Mouse (Mus musculus) granulocyte monocyte progenitor cell, adult 5-6 weeks (primary cell): ENCODE measurements at regions not wholly inside any gene's neighbourhood (a gene's known extent, or its start where the extent isn't known, plus 50 kb on each side); places are given as distances from the start of the nearest gene placed in this dataset.

Experiments used
- ATAC-seq: replicated peaks from 2 replicates; pipeline ENCODE4 v1.8.0; 2016; ENCODE audit warnings: mild to moderate bottlenecking, moderate TSS enrichment, inconsistent platforms; ENCODE audit not compliant: poor library complexity, severe bottlenecking

DNA sequence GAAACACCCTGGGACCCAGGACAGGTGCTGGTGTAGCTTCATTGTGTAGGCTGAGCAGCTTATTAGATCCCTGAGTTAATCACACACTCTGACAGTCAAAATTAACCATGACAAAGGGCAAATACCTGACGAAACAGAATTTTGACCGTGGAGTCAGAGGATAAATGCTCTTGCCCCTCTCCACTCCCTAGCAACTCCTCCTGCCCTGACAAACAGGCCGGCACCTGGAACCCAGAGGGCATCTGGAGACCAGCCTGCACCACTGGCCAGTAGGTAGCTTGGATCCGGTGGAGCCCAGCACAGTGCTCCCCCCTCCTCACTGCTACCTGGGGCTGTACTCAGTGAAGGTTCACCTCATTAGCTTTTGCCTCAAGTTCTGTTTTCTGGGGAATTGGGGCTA, 174.5 kb downstream of the Snx10 start:
- no peak for ATAC-seq

DNA sequence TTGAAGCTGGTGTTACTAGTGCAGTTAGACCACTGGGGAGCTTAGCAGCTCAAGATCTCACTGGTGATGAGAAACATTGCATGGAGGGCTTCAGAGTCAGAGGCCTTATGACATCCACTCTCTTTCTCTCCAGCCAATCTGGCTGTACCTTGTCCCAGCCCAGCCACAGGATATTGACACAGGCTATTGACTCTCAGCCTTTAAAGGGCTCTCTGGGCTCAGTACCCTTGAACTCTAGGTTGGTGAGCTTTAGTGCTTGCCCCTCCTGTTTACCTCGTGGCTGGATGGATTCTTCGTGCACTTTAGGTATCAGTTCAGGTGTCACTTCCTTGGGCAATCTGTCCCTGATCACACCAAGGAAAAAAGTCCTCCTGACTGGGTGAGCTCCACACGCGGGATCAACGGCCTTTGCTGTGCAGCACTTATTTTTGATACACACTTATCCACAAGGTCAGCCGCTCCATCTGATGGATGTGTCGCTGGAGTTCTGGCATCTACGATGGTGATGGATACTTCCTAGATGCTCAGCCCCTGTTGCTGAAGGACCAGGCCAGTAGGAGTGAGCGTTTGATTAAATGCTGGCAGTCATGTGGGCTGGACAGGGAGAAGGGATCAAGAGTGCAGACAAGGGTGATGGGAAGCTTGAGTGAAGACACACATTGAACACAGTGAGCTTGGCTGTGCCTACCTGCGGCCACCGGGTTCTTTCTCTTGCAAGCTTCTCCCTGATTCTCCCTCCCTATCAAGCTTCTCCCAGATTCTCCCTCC, 177.7 kb downstream of the Snx10 start:
- no peak for ATAC-seq

DNA sequence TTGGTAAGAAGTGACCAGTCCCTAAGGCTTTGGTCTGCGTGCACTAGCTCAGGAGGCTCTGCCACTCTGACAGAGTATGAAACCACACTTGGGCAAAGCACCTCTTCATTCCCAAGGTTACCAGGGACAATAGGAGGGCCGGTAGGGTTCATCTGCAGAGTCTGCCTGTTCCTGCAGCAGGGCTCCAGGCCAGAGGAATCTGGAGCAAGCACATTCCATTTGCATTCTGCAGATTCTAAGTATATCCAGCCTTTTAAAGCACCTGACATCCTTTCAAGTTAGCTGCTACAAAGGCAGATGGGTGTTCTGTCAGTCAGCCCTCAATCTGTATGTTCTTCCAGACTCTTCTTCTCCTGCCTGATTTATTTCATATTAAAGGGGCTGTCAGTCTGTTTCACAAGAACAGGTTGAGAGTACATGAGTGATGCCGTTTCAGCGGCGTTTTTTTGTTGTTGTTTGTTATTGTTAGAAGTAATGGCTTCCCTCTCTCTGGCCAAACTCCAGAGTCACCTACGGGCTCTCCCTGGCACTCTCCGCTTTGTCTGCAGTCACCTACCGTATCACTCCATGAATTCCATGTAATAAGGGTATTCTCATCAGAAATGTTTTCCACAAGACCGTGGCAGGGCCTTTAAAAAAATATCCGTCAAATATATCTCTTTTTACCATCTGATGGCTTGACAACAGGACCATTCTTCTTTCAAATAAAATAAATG, 178.9 kb downstream of the Snx10 start:
- ATAC-seq, result no peak

DNA sequence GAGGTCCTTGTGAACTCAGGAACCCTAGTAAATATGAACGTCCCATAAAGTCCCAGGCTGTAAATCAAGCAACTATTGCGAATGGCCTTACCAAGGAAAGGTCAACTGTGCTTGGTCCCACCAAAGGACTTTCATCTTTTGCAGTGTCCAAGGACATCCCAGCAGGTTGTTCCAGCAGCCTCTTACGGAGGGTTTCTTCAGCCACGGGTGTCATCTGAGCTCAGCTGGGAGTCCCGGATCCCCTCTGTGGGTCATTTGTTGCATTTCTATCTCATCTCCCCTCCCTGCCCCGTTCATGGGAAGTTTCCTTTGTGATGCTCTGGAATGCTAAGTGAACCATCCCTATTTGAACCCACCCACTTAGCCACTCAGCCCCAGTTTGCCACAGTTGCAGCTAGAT, 184.3 kb downstream of the Snx10 start:
- no peak for ATAC-seq

DNA sequence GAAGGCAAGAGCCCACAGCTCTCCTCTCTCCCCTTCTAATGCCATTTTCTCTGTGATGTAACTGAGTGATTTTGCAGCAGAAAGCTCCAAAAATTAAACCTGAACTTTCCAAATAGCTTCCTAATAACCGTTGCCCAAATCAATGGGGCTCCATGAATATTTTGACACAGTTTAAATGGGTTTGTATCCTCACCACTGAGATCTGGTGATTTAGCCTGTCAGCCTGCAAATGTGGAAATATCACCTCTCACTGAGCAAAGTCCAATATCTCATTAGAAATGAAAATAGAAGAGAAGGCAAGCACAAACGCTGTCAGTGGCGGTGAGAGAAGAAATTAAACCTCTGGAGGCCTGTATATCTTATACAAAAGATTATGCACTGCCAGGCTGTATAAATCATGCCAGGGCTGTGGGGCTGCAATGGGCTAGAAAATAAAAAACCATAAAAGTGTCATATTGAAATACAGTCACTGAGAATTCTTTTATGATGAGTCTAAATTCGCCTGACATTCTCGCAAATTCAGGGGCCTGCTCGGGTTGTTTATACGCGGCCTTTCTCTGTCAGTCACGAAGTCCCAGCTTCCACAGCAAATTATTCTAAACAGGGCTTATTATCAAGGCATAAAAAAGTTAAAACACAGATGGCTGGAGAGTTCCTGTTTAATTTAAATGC, 185.1 kb downstream of the Snx10 start:
- no peak for ATAC-seq

DNA sequence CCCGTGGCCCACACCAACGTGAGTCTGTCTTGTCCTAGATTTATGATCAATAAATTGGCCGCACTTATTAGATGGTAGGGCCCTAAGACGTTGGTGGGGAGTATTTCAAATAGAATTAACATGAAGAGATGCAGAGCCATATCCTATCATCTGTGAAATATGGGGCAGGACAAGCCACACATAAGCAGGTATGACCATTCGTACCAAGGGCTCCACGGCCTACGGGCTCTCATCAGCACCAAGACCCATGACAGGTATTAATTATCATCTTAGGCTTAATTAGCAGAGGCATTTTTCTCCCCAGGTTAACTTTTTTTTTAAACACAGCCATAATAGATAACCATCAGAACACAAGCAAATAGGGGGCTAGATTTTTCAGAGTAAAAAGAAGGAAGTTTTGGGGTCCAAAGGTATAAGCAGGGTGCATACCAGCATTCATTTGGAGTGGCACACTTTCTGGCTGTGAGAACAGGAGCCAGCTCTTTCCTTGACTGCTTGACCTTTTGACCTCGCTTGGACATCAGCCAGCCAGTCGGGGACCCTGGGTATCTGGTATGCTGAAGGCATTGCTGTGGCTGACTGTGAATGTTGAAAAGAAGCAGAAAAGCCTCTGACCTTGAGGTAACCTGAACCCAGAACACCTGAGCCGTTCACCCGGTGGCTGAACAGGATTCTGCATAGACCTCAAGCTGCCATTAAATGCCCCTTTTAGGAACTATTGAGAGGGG, 185.8 kb downstream of the Snx10 start:
- ATAC-seq, result no peak

DNA sequence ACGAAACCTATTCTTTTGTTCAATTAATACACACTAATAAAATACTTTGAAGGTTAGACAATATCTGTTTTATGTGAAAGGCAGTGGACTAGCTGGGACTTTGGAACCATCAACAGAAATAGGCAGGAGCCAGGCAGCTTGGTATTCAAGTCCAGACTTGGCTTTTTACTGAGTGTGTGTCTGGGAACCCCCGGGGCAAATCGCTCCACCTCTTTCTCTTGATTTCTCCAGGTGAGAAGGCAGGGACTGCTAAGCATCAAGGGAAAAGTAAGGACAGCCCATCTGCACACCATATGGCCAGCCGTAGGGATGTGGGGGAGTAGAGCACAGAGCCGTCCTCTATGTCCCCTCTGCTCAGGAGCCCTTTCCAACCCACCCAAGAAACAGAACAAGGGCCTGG, 186.5 kb downstream of the Snx10 start:
- ATAC-seq, result no peak

DNA sequence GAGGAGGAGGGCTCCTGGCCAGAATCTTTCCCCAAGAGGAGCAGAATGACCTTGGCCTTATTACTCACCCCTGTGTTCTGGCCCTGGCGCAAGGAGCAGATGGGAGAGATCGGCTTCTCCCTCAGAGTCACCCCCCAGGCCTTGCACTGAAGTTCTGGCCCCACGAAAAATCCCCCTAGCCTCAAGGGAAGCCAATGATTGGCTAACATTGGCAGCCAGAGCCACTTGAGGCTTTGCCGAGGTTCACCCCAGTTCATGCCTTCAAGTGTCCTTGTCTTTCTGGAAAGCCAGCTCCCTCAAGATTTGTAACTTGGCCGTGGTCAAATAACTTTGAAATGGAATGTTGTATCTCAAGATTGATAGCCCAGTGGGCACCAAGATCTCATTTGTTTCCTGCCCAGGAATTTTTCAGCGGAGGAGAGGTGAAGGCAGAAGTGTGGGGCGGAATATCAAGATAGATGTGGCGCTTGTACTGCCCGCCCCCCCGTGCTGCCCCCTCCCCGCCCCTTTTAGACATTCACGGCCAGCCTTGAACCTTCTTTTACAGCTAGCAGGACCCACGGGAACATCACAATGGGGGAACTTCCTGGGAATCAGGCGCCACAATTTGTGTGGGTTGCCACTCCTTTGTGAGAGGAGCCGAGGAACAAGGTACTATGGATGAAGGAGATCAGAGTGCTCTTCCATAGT, 187.4 kb downstream of the Snx10 start:
- no peak for ATAC-seq

DNA sequence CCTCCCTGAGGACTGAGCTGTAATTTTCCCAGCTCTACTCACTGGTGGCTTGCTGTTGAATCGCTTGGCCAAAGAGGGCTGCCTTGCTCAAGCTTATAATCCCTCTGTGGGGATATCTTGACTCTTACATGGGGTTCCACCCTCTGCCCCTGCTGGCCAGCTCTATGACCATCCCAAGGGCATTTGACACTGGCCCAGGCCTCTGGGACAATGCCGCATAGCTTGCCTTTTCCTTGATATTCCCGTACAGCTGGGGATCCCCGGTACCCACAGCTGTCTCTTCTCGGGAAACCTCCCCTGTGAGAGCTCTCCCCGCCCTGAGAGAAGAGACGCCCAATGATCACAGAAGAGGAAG, 187.9 kb downstream of the Snx10 start:
- ATAC-seq, result no peak

DNA sequence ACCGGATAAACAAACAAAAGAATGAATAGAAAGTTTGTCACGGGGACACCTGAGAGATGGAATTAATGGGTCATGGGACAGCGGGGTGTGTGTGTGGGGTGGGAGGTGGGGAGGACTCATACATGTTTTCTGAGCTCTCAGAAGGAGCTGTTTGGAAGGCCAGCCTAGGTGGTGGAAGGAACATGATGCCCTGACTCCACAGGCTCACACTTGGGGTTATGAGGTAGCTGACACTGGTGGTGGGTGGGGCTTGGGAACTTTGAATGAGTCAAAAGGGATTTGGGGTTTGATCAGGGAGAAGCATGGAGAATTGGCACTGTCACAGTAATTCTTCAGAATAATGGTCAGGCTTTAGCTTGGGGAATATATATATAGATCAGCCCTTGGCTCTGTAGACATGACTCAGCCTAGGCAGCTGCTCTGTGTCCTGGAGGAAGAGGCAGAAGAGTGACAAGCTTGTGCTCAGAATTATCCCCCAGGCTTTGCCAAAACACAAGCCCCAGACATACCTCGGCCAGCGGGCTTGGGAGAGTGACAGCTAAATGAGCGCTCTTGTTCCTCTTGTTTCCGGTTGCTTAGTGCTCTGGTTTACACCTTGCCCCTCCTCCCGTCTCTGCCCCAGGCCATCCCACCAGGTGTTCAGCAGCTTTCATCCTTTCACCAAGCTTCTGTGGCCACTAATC, 191.6 kb downstream of the Snx10 start:
- ATAC-seq, result no peak

DNA sequence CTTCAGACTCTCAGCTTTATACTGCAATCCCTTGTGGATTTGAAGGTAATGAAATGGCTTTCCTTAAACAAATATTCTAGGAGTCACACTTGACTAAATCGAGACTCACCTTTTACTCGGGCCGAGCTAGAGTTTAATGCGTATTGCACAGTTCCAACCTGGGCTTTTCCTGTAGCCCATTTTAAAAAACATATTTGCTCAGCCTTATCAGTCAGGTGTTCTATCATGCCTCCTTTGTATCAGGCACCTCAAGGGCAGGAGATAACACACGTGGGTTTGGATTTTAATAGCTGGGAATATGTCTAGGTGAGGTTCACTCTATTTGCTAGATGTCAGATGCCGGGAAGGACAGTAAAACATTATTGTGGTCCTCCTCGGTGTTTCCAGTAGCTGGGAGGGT, 193.7 kb downstream of the Snx10 start:
- no peak for ATAC-seq

DNA sequence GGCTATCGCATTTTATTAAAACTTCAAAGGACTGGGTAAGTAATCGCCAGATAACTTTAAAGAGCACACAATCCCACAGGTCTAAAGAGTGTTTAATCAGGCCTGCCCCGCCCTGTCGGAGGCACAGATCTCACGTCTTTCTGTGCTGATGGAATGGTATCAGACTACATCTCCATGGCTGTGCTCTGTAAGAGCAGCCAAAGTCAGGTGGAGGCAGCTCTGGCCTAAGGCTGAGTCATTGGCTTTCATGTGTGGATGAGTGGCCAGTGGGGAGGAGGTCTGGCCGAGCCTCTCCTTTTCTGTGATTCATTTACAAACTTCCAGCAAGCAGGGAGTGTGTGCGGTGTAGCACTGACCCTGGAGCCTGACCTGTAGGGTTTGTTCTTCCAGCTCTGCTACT, 197.0 kb downstream of the Snx10 start:
- ATAC-seq, result no peak

DNA sequence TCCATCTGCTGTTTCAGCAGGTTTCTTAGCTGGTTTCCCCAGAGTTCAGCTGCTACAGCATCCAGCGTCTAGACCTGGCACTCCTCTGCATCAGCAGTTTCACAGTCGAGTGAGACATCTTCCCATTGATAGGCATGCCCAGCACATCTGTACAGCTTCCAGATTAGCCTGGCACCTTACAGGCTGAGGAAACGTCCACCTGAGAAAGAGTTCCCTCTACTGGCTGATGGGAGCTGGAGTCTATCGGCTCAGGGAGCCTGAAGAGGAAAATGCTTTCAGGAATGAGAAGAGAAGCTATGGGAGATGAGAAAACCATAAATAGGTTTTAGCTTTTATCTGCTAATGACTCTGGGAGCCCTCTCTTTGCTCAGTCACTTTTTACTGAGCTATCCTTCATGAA, 199.4 kb downstream of the Snx10 start:
- no peak for ATAC-seq

DNA sequence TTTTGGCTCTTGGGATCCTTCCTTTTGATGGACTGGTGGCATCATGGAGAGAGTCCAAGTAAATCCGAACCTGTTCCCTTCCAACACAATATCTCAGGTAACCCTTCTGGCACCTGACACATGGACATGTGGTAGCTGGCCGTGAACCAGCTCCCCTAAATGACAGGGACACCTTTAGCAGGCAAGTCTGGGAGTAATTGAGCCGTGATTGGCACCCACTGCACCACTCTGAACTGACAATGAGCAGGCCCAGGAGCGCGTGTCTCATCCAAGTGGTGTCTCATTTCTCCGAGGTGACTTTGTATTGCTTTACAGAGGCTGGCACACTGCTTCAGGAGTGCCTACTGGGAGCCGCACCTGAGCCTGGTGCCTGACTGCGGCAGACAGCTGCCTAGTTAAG, 203.5 kb downstream of the Snx10 start:
- no peak for ATAC-seq

DNA sequence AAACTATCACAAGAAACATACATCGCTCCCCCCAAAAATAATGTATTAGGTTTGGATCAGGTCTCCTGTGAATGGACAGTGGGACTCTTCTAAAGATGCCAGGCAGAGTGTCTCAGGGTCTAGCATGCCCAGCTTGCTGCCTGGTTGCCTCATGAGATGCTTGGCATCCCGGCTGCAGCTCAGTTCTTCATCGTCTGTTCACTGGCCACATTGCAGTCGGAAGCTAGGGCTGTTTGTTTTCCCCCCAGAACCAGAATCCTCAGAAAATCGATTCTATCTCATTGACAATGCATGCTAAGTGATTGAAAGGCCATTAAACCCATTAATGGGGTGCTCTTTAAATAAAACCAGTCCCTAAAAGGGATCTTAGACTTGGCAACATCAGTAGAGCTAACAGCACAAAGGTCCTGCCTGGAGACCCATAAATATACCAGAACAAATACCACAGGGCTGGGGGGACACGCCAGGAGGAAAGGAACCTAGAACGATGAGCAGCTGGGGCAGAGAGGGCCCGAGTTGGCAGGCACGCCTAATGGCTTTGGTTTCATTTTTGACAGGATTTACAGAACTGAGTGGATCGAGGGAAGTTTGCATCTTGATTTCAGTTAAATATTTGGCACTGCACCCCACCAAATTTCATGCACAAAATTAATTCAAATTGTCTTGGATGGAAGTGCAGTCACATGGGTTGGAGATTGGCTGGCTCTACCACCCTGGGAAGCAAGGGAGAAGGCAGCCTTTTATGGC, 205.3 kb downstream of the Snx10 start:
- ATAC-seq, result no peak

DNA sequence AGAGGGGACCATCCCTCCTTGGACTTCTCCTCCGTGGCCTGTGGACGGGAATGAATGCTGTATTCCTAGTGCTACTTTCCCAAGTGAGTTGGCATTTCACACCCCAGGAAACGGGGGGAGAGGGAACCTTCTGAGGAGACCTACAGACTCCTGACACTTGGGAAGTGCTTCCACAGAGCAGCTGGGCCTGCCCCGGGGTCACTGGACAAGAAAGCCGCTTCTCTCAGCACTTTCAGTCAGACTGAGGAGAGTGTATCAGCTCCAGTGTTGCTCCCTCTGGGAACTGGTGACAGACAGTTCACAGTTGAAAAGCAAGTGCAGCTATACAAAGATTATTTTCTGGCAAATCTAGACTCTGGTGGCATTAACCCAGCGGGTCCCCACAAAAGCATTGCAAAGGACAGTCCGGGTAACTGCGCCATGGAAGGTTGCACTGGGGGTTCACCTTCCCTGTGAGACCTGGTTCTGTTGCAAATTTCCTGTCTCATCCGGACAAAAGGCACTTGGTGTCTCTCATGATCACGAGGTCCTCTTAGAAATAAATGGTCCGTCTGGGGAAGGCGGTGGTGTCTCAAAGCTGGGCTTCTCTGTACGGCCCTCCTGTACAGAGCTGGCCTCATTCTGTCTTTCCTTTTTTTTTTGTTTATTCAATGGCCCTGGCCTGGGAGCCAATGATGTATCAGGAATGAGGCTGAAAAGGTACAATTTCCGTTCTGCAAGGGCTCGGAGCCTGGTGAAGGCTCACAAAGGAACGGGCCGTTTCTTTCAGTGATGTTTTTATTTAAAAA, 207.1 kb downstream of the Snx10 start:
- no peak for ATAC-seq

DNA sequence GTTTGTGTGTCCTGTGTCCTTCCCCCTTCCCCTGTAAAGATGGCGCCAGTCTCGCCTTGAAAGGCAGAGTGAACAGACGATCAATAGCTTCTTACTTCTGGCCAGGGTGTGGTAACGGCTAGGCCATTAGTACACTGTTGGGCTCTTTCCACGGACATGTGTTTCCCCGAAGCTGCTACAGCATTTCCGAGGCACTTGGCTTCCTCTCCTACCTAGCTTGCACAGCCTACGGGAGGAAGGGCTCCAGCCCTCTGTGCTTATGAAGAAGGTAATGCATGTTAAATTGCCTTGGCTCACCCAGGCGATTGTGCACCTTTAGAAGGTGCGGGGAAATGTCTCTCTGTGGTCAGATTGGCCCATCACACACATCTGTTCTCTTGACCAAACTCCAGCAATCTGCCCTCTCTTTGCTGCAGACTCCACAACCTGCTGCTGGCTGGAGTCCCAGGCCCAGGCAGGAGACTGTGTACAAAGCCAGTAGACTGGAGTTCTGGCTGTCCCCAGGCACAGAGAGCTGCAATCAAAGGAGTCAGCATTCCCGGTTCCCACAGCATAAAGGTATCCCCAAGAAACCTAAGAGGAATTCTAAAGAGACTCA, 208.7 kb downstream of the Snx10 start:
- ATAC-seq, result no peak

DNA sequence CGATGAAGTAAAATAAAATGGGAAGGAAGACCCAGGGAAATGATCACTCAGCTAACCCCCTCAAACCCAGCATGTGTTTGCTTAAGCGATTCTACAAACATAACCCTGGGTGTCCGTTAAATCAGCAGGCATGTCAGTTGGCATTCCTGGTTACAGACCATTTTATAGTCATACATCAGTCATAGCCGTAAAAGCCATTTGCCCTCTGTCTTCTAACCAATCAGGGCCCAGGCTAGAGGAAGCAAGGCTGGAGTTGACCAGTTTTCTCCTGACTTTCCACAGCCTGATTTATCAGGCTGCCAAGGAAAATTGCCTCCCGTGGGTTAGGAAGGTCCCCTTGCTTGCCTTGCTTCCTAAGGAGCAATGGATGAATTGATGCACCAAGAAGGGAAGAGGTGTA, 212.3 kb downstream of the Snx10 start:
- peak; percentile 35; the same call in 1 of the 2 replicates for ATAC-seq
